Mouse (Mus musculus) kidney, adult 8-10 months (tissue): ENCODE measurements around the gene Il10rb.

Source experiments
- DNase-seq, 2 experiments: peaks; one replicate each; pipeline ENCODE4 v3.0.0; 2022

Gene Il10rb

DNA sequence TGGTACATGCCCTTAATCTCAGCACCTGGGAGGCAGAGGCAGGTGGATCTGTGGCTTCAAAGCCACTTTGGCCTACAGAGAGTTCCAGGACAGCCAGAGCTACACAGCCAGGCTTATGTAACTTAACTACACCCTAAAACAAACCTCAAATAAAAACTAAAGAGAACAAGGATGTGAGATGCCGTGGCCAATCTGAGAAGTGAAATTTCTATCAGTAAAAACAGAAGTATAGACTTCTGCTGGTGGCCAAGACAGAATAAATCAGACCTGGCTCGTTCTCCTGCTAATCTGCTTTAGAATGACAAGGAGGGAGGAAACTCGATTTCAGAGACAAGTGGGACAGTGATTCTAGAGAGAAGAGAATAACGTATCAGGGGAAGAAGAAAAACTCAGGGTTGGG is 49.9 kb downstream of the Il10rb start:
- no peak for DNase-seq

DNA sequence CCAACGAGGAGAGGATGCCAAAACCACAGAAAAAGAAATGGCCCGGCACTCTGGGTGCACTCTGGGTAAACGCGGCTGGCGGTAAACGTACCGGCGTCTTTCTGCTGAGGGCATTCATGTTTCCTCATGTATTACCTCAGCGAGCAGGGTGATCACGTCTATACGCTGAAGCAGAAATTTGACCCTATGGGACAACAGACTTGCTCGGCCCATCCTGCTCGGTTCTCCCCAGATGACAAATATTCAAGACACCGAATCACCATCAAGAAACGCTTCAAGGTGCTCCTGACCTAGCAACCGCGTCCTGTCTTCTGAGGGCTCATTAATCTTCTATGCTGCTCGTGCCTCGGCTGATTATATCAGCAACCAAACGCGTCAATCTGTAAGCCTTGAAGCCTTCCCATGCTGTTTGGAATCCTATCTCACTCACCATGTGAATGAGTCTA is 52.4 kb downstream of the Il10rb start:
- no peak for DNase-seq

DNA sequence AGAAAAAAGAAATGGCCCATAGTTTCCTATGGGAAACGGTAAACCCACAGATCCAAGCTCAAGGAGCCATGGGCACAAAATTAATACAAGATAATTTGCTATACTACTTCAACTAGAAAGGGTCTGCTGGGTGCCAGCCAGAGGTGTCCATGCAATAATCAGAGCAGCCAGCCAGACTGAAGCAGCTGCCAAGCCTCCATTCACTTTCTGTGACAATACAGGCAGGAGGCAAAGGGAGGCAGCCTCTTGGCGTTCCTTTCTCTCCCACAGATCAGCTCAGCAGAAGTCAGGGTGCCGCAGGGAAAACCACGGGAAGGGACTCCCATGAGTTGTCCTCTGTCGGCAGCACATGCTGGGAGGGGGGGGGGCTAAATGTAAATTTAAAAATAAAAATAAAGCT is 53.0 kb downstream of the Il10rb start:
- DNase-seq: no peak

DNA sequence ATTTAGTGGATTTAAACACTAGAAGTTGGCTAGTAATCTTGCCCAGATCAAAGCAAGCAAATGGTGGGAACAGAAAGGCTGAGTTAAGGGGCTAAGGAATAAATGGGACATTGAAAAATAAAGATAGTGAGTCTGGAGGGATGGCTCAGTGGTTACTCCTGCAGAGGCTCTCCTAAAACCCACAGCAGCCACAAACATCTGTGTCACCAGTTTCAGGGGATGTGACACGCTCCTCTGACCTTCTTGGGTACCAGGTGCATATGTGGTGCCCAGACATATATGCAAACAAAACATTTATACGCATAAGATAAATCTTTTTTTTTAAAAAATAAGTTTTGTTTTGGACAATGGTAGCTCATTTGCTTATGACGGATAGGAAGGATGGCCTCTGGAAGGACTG is 53.4 kb downstream of the Il10rb start:
- DNase-seq: no peak

DNA sequence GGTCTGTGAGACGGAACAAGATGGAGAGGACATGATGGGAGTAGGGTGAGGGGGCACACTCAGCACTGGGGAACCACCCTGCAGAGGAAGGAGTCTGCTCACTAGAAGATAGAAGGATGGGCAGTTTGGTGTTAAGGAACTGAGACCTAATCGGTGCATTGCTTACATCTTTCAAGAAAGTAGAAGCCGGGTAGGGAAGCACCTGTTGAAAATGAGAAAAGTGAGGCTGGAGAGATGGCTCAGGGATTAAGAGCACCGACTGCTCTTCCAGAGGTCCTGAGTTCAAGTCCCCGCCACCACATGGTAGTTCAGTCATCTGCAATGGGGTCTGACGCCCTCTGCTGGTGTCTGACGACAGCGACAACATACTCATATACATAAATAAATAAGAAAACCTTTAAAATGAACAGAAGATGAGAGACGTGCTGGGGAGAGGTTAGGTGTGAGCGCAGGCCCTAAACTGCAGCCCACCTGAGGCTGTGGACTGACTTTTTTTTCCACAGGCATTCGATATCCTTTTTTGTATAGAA is 53.9 kb downstream of the Il10rb start:
- no peak for DNase-seq

DNA sequence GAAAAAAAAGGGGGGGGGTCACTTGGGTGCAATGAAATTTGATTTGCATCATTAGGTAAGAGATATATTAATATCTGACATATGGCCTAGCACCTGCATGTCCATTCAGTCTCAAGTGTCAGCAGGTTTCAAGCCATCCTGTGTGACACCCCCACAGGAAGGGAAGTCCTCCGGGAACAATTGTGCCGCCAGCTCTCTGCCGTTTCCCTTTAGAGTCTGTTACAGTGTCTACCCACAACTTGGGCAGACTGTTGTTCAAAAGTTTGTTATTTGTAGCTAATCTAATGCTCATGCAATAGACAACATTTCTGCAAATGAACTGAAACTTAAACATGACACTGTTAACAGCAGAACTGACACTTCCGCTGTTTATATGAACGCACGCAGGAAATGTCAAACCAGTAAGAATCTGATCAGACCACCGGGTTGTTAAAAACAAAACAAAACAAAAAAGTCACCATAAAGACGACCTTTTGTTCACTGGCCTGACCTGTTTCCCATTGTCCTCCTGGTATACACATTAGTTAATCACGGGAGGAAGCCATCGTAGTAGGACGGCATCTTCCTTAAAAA is 55.2 kb downstream of the Il10rb start:
- DNase-seq: no peak

DNA sequence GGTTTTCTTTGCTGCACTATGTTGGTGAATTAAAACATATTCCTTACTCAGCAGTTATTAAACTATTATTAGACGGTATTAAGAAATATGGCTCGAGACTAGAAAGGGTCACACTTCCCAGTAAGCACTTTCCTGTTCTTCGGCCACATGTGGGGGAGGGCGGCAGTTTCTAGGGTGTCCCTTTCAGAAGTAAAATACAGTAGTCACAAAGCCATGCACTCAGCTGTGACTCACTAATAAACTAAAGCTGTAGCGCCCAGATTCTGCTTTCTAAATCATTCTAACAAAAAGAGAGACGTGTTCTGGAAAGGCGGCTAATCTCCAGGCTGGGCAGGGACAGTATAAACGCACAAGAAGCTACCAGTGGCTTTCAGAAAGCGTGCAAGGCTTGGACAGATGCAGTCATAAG is 55.8 kb downstream of the Il10rb start:
- DNase-seq: no peak

DNA sequence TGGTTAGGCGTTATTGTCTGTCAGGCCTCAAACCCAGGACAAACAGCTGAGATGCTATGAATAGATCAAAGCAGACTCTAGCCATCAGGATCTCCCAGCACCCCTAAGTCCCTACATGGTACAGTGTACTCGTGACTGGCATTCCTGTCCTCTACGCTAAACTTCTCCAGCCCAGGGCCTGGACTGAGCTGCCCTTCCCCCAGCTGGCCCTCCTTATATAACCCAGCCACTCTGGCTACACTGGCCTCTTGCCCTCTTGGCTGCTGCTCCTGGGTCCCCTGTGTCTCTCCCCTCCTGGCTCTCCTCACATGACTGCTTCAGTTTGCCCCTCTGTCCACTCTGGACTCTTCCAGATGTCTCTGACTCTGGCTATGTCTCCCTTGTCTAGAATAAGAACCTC is 56.7 kb downstream of the Il10rb start:
- peak; percentile 76 to 86 for DNase-seq

DNA sequence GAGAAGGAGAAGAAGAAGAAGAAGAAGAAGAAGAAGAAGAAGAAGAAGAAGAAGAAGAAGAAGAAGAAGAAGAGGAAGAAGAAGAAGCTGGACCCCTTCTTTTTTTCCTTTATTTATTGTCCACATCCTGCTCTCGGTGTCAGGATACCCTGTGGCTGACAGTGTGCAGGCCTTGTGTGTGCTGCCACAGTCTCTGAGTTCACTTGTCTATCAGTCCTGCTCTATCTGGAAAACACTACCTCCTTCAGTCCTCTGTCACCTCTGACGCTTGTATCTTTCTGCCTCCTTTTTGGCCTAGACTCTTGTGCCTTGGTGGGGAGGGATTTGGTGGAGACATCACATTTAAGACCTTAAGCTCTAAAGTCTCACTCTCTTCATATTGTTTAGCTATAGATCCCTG is 57.4 kb downstream of the Il10rb start:
- no peak for DNase-seq

DNA sequence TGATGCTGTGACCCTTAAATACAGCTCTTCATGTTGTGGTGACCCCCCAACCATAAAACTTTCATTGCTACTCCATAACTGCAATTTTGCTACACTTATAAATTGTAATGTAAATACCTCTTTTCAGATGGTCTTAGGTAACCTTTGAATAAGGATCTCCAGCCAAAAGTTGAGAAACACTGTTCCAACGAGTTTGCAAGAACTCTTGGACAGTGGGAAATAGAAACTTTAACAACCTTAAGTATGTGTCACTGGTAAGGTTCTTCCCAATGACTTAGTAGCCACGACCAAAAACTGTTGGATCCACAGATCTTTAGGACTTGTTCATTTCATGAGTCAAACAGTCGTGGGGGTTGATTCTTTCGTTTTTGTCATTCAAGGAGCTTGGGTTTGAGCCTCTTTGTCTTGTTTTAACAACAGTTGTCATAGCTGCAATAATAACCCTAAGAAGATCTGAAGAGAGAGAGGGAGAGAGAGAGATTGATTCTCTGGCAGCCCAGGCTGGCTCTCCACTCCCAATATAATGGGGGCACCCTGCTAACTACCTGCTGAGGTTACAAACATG is 58.0 kb downstream of the Il10rb start:
- no peak for DNase-seq

DNA sequence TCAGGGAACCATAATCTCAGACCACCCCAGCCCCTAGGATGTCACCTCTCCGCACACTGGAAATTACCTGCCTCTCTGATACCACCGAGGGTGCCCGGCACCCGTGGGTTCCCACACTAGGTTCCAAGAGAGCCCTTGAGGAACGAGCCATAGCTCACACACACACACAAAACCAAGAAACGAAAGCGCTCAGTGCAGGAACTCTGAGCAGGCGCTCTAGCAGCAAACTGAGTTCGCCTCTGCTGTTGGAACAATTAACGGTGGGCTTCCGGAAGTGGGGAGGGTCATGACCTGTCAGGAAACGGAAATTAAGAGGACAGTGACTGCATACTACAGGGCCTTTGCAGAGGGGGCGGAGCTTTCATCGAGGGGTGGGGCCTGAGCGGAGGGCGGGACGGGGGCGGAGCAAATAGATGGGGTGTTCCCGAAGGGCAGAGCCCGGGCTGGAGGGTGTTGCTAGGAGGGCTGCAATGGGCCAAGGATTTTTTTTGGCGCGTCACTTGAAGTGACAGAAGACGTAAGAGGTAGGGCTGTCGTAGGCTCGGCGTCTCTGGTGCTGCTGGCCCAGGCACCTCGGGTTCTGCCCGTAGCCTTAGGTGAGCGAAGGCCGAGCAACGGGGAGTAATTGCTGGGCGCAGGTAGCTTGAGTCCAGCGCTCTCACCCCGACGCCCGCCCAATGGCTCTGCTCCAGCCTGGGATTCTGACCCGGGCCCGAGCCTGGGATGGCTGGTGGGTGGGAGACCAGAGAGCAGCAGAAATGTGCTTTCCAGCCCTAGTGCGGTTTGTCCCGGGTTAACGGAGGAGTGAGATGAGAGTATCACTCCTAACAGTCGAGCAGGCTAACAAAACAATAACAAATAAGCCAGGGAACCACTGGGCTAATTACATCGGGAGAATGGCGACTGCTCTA is 58.9 kb downstream of the Il10rb start:
- peak; percentile 76 to 81 for DNase-seq

DNA sequence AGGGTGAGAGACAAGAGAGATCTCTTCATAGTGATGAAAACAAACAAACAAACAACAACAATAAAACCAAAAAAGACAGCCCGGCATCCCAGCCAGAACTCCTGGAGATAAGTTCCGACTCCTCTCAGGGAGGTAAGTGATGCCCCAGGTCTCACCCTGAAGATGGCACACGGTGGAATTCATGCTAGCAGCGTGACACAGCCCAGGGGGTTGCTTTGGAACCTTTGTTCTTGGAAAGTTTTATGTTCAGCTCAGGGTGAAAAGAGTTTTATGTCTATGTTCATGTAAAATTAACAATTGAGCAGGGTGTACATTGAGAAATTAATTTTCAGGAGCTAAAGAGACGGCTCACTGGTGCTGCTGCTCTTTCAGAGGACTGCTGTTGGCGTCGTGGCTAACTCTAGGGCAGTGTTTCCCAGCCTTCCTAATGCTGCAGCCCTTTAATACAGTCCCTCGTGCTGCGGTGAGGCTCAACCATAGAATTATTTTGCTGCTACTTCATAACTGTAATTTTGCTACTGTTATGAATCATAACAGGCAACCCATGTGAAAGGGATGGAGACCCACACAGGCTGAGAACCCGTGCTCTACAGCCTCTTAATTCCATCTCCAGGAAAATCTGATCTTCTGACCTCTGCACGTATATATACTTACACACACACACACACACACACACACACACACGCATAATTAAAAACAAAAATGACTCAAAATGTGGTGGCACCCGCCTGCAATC is 59.7 kb downstream of the Il10rb start:
- no peak for DNase-seq

DNA sequence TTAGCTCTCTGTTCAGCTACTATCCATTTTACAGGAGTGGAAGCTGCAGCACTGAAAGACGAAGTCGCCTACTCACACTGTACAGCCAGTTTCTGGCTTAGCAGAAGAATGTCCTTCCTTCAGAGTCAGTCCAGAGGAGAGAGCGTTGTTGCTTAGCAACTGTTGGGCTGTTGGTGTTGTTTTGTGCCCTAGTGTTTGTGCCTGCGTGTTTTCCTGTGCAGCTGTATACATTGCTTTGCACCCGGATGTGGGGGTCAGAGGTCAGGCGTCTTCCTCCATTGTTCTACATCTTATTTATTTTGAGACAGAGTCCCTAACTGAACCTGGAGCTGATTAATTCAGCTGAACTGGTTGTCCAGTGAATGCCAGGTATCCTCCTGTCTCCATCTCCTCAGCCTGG is 60.6 kb downstream of the Il10rb start:
- DNase-seq: no peak

DNA sequence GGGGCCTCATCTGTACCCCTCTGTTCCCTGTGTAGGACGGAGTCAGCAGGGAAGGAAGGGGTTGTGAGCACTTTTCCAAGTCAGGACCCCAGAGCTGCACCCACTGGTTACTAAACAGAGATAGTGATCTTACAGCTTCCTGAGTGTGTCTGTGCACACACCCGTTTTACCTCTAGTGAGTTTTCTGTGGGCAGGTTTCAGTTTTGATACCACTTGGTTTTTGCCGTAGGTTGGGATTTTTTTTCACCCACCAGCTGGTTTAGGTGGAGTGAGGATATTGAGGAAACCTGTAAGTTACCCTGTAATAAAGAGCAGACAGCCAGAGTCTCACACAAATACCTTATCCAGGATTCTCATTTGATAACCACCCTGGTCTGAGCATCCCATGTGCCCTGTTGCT is 64.5 kb downstream of the Il10rb start:
- DNase-seq: no peak

DNA sequence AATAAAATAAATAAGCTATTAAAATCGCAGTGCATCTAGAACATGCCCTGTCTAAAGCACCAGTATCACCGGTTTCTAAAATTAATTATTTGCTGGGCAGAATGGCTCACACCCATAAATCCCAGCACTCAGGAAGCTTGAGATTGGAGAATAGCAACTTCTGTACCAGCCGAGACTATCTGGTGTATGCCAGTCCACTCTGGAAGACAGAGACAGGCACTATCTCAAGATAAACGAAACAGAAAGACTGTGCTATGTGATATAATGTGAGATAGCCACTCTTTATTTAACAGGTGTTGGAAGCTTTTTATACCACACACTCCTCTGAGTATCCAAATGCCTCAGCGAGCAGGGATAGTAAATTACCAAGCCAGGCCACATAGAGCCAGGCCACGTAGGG is 65.5 kb downstream of the Il10rb start:
- no peak for DNase-seq
